Mouse (Mus musculus) forebrain, embryonic 15.5 days (tissue): ENCODE measurements at regions not wholly inside any gene's neighbourhood (a gene's known extent, or its start where the extent isn't known, plus 50 kb on each side); places are given as distances from the start of the nearest gene placed in this dataset.

Experiments used
- ATAC-seq: fragments of 200-750 bp; cut with Nextera tagmentation; replicated peaks from 2 replicates; pipeline ENCODE4 v1.8.0; 2017; ENCODE audit warnings: mild to moderate bottlenecking, moderate TSS enrichment, moderate library complexity
- H3K27ac ChIP-seq: fragments of 300-500 bp; sonication (generic); replicated peaks from 2 replicates; pipeline ENCODE4 v1.5.1; 2015; ENCODE audit warnings: mild to moderate bottlenecking, inconsistent platforms
- H3K27me3 ChIP-seq: fragments of 300-500 bp; sonication (generic); 2 replicates; pipeline ENCODE4 v1.6.1; 2015; ENCODE audit warnings: inconsistent platforms
- H3K36me3 ChIP-seq: fragments of 300-500 bp; sonication (generic); 2 replicates; pipeline ENCODE4 v1.6.1; 2015; ENCODE audit warnings: mild to moderate bottlenecking, inconsistent platforms
- H3K4me1 ChIP-seq: fragments of 300-500 bp; sonication (generic); 2 replicates; pipeline ENCODE4 v1.6.1; 2015; ENCODE audit warnings: inconsistent platforms
- H3K4me2 ChIP-seq: fragments of 300-500 bp; sonication (generic); replicated peaks from 2 replicates; pipeline ENCODE4 v1.6.1; 2015; ENCODE audit warnings: mild to moderate bottlenecking, inconsistent platforms
- H3K4me3 ChIP-seq: fragments of 300-500 bp; sonication (generic); 2 replicates; pipeline ENCODE4 v1.5.1; 2015; ENCODE audit warnings: mild to moderate bottlenecking, inconsistent platforms
- H3K9ac ChIP-seq: fragments of 300-500 bp; sonication (generic); replicated peaks from 2 replicates; pipeline ENCODE4 v1.6.1; 2015; ENCODE audit warnings: mild to moderate bottlenecking, inconsistent platforms
- H3K9me3 ChIP-seq: fragments of 300-500 bp; sonication (generic); 2 replicates; pipeline ENCODE4 v1.6.1; 2016; ENCODE audit warnings: inconsistent platforms
- WGBS: fragments of 180-500 bp; shearing (Covaris S2); methylation state at CpG from one replicate; pipeline ENCODE4 v1.1.7; 2015; ENCODE audit warnings: mixed read lengths; 5-methylcytosine and 5-hydroxymethylcytosine counted together

- Histone ChIP-seq H3K9ac (no peak overlapping the region), H3K4me3 (no peak overlapping the region), H3K36me3 (no peaks in the 10 kb centered on the region), H3K9me3 (no peaks in the 10 kb centered on the region), H3K4me1 (no peaks in the 10 kb centered on the region), H3K4me2 (no peak overlapping the region), H3K27ac (no peak overlapping the region), H3K27me3 (no peaks in the 10 kb centered on the region)
- no peak for ATAC-seq
Observed at GRCm38 (mm10) chr17:76205082-76205481, 653.3 kb upstream of the Fam98a start.

GRCm38 (mm10) chr17:76184813-76185212, 633.1 kb upstream of the Fam98a start:
- WGBS = 16% methylated on average over 2 of the region's 2 CpGs
- ATAC-seq = peak; percentile 81

DNA sequence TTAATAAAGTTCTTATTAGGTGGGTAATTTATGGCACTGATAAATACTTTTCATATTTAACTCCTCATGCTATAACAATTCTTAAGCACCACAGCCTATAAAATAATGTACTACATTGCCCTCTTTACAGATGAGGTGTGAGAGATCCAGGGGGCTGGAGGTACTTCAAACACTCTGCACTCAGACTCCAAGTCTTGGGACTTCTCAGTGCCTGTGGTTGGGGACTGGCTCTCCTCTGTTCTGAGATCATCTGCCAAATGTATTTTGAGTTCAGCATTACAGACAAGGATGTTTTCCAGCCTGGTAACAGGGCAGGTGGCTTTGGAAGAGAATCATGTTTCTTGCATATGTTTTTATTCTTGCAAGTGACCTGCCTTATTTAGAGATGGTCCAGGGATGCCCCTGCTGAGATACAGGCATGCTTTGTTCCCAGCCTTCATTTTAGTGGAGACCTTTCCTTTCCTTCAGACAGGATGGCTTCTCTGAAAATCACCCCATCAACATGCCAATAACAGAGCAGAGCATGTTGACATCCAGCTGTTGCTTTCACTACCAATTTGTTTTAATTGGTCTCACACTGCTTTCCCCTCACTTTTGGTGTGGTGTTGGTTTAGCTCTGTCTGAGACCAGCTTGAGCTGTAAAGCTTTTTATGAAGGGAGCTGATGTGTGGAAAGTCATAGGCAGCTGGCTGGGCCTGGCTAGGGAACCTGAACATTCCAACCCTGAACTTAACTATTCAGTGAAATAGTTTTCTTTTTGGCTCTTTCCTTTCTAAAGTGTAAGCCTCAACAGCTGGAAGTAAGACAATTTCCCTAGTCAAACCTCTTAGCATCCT, 585.1 kb upstream of the Fam98a start:
- Histone ChIP-seq H3K4me2 (no peak overlapping the region), H3K27me3 (no peaks in the 10 kb centered on the region), H3K9me3 (no peaks in the 10 kb centered on the region), H3K9ac (no peak overlapping the region), H3K4me3 (no peak overlapping the region), H3K4me1 (no peaks in the 10 kb centered on the region), H3K27ac (no peak overlapping the region), H3K36me3 (no peaks in the 10 kb centered on the region)
- ATAC-seq = no peak

More at GRCm38 (mm10) chr17:76184813-76185212, 633.1 kb upstream of the Fam98a start:
- H3K27me3 ChIP-seq = no peaks in the 10 kb centered on the region
- H3K4me3 ChIP-seq = no peak overlapping the region
- H3K4me1 ChIP-seq = 0 out of 2 replicates have a peak, but pooled peaks cover 5% of the 10 kb centered on the region
- H3K9me3 ChIP-seq = no peaks in the 10 kb centered on the region
- no peak overlapping the region for H3K4me2 ChIP-seq
- no peak overlapping the region for H3K27ac ChIP-seq
- H3K36me3 ChIP-seq = no peaks in the 10 kb centered on the region
- H3K9ac ChIP-seq = no peak overlapping the region

DNA sequence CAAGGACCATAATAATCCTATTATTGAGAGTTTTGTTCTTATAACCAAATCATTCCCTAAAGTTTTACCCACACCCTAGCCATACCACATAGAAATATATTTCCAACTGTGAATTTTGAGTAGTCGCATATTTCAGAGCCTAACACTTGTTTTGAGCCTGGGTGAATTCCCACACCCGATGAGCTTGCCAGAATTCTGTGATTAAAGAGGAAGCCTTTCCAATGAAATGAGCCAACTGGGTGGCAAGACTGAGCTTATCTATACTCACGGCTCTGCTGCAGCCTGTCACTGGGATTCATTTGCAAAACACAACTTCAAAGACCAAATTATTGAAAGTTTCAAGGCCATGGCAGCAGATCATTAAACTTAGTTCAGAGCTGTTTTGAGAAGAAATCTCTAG, 582.3 kb upstream of the Fam98a start:
- Histone ChIP-seq H3K4me3 (no peak overlapping the region), H3K36me3 (no peaks in the 10 kb centered on the region), H3K27ac (no peak overlapping the region), H3K27me3 (no peaks in the 10 kb centered on the region), H3K9ac (no peak overlapping the region), H3K4me2 (no peak overlapping the region), H3K9me3 (no peaks in the 10 kb centered on the region), H3K4me1 (no peaks in the 10 kb centered on the region)
- 64% methylated on average over 3 of the region's 3 CpGs for WGBS
- no peak; the same call in 1 of the 2 replicates for ATAC-seq

DNA sequence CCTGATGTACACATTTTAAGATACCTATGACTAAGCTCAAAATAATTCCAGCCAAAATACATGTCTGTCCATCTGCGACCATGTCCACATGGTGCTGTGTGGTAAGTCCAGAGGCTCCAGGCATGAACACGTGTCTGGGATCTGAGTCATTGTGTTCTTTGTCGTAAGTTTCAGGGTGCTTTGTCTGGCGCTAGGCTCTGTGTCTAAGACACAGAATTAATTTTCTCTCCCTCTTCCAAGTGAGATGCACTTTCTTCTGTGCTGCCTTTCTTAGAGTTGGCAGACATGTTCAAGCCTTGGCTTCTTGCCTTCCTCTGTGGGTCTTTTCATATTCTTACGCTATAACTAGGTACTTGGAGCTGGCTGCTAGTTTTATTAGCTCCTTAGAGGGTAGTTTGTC, 573.5 kb upstream of the Fam98a start:
- ATAC-seq = peak; percentile 92

DNA sequence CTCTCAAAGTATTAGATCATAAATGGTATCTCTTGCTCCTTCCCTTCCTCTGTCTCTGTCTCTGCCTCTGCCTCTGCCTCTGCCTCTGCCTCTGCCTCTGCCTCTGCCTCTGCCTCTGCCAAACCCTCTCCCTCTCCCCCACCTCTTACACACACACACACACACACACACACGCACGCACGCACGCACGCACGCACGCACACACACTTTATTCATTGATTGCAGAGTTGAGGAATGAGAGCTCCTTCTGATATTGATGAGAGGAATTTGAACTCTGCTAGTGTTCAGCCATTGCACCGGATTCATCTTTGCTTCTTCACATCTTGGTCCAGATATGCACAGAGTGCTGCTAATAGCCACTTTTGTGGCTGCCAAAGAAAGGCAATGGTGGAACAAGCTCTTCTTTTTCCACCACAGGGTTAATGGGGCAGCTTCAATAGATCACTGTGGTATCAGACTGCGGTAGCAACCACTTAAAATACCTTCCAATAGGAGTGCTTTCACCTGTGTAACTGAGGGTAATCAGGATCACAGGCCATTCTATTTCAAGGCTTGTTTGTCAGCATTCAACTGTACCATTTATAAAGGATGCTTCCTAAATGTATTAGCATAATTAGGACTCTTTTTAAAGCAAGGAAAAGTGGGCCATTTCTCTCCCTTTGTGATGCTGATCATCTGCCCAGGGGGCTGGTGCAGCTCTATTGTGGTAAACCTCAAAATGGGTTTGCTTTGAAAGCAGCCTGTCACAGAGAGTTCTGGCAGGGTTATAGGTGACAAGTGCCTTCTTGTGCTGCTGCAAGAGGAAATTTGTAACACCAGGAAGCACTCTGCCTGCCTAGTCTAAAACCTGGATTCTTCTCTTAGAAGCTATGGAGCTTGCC, 559.8 kb upstream of the Fam98a start:
- Histone ChIP-seq H3K4me1 (peaks cover 14% of the 10 kb centered on the region), H3K9ac (no peak overlapping the region), H3K27me3 (no peaks in the 10 kb centered on the region), H3K36me3 (no peaks in the 10 kb centered on the region), H3K9me3 (no peaks in the 10 kb centered on the region), H3K4me3 (no peak overlapping the region), H3K4me2 (no peak overlapping the region), H3K27ac (peak overlapping the region; percentile 48; the same call in 1 of the 2 replicates)
- peak; percentile 96 for ATAC-seq
- 18% methylated on average over 9 of the region's 9 CpGs for WGBS

More for the DNA sequence above, 573.5 kb upstream of the Fam98a start:
- Histone ChIP-seq H3K27ac (peak overlapping the region; percentile 55), H3K4me2 (no peak overlapping the region), H3K9me3 (no peaks in the 10 kb centered on the region), H3K9ac (no peak overlapping the region), H3K4me1 (no peaks in the 10 kb centered on the region; the same call in 1 of the 2 replicates), H3K27me3 (no peaks in the 10 kb centered on the region), H3K36me3 (no peaks in the 10 kb centered on the region), H3K4me3 (no peak overlapping the region)
- WGBS = 35% methylated on average over 5 of the region's 5 CpGs

DNA sequence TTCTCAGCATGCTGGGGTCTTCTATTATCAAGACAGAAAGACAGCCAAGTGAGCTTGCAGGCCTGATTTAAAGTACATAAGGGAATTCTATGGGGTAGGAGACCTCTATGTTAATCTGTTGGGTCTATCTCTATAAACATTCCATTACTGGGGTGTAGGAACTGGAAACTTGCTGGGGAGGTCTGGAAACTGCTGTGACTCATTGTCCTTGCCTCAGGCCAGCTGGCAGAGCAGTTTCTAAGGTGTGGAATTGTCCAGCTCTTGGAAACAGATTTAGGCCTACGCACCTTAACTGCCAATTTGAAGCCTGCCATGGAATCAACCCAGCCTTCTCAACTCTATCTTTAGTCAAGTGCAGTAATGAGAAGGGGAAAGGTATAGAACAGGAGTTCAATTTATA, 559.1 kb upstream of the Fam98a start:
- Histone ChIP-seq H3K27ac (no peak overlapping the region), H3K9ac (no peak overlapping the region), H3K9me3 (no peaks in the 10 kb centered on the region), H3K27me3 (no peaks in the 10 kb centered on the region), H3K36me3 (no peaks in the 10 kb centered on the region), H3K4me1 (peaks cover 14% of the 10 kb centered on the region), H3K4me2 (no peak overlapping the region), H3K4me3 (no peak overlapping the region)
- no peak for ATAC-seq
- 59% methylated on average over 1 of the region's 1 CpGs for WGBS

DNA sequence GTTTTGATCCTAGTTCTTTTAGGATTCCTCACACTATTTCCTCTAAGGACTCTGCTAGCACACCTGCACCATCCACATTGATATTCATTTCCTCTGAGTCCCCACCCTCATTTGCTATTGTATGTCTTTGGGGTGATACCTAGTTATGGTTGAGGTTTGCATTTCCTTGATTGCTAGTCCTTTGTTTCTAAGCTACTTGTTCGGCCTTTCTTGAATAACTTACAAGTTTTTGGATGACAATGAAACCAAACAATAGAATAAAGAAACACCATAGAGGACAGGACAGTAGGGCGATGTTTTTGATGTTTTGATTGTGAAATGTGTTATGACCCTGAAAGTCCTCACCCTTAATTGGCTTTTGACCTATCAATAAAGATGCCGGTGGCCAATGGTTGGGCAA, 531.8 kb upstream of the Fam98a start:
- Histone ChIP-seq H3K4me1 (no peaks in the 10 kb centered on the region), H3K4me2 (no peak overlapping the region), H3K36me3 (no peaks in the 10 kb centered on the region), H3K4me3 (no peak overlapping the region), H3K9ac (no peak overlapping the region), H3K9me3 (no peaks in the 10 kb centered on the region), H3K27ac (no peak overlapping the region), H3K27me3 (no peaks in the 10 kb centered on the region)
- 86% methylated on average over 3 of the region's 3 CpGs for WGBS
- no peak for ATAC-seq

DNA sequence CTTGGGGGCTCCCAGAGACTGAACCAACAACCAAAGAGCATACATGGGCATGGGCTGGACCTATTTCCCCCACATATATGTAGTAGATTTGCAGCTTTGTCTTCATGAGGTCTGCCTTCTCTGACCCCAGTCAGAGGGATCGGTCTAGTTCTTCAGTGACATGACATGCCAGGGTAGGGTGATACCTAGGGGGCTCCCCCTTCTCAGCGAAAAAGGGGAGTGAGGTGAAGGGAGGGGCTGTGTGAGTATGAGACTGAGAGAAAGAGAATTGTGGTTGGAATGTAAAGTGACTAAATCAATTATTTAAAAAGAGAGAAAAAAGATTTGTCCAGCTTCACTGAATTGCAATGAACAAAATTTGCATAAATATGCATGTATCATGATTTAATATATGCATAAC, 530.0 kb upstream of the Fam98a start:
- Histone ChIP-seq H3K4me1 (no peaks in the 10 kb centered on the region), H3K27me3 (no peaks in the 10 kb centered on the region), H3K4me2 (no peak overlapping the region), H3K36me3 (no peaks in the 10 kb centered on the region), H3K4me3 (no peak overlapping the region), H3K9ac (no peak overlapping the region), H3K27ac (no peak overlapping the region), H3K9me3 (no peaks in the 10 kb centered on the region)
- no peak for ATAC-seq
- WGBS = 75% methylated on average over 2 of the region's 2 CpGs

DNA sequence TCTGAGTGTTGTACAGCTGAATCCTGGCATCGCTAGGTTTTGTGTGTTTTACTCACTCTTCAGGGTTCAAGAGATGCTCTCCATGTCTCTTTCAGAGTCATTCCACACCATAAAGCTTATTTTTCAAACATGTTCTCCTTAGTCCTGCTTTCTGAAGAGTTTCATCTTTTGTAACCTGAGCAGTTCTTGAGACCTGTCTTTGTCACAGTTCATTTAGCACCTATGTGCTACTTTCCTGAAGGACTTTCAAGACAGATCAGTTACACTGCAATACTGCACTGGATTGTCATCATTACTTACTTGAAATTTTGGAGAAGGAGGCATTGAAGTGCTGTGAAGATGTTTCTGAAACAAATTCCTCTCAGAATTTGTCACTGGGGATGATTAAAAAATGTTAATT, 494.7 kb upstream of the Fam98a start:
- no peak overlapping the region for H3K27ac ChIP-seq
- H3K36me3 ChIP-seq = no peaks in the 10 kb centered on the region
- no peak overlapping the region for H3K9ac ChIP-seq
- no peak overlapping the region for H3K4me2 ChIP-seq
- no peak for ATAC-seq
- H3K4me3 ChIP-seq = no peak overlapping the region
- H3K9me3 ChIP-seq = no peaks in the 10 kb centered on the region
- H3K4me1 ChIP-seq = no peaks in the 10 kb centered on the region
- H3K27me3 ChIP-seq = no peaks in the 10 kb centered on the region
- 84% methylated on average over 1 of the region's 1 CpGs for WGBS

DNA sequence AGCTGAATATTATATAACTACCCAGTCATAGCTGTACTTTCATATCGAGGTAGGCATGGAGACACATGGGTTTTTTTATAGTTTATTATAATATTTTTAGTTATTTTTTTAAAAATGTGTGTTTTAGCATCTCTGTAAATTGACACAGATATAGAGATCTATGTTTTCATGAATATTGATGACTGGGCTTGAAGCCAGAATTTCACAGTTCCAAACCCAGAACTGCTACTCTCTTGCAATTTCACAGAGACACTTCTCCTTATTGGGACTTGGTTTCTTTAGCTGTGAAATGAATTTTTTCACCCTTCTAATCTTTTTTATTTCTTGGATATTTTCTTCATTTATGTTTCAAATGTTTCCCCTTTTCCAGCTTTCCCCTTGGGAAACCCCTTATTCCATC, 481.0 kb upstream of the Fam98a start:
- H3K27me3 ChIP-seq = no peaks in the 10 kb centered on the region
- no peak; the same call in 1 of the 2 replicates for ATAC-seq
- H3K27ac ChIP-seq = no peak overlapping the region
- H3K9me3 ChIP-seq = no peaks in the 10 kb centered on the region
- H3K9ac ChIP-seq = no peak overlapping the region
- H3K4me1 ChIP-seq = no peaks in the 10 kb centered on the region
- H3K4me2 ChIP-seq = no peak overlapping the region
- 72% methylated on average over 1 of the region's 1 CpGs for WGBS
- no peaks in the 10 kb centered on the region for H3K36me3 ChIP-seq
- H3K4me3 ChIP-seq = no peak overlapping the region

DNA sequence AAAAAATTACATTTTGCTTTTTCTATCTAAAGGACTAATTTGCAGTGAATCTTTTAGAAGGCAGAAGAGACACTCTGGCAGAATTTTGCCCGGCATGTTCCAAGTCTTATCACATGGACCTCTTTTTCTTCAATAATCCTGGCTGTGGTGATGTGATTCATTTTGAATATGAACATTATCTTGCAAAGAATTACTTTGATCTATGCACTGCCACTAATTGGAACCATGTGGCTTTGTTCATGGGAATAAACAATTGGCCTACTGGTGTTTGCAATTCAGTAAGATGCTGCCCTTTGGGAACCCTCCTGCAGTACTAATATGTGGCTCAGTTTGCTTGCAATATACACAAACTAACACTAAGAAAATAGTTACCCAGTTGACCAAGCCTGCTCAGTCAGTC, 456.3 kb upstream of the Fam98a start:
- WGBS = 51% methylated on average over 1 of the region's 1 CpGs
- no peak for ATAC-seq

More for the DNA sequence above, 456.3 kb upstream of the Fam98a start:
- no peak overlapping the region for H3K4me2 ChIP-seq
- H3K27ac ChIP-seq = no peak overlapping the region
- H3K4me1 ChIP-seq = no peaks in the 10 kb centered on the region
- no peaks in the 10 kb centered on the region for H3K36me3 ChIP-seq
- H3K9me3 ChIP-seq = no peaks in the 10 kb centered on the region
- no peaks in the 10 kb centered on the region for H3K27me3 ChIP-seq
- H3K9ac ChIP-seq = no peak overlapping the region
- no peak overlapping the region for H3K4me3 ChIP-seq
